Mouse (Mus musculus): ENCODE measurements at regions not wholly inside any gene's neighbourhood (a gene's known extent, or its start where the extent isn't known, plus 50 kb on each side); places are given as distances from the start of the nearest gene placed in this dataset.

GRCm38 (mm10) chr15:6934564-6934980 lies 59.8 kb upstream of the Osmr start:
- no peak for DNase-seq (ENCODE audit: low read depth, low spot score)

DNA sequence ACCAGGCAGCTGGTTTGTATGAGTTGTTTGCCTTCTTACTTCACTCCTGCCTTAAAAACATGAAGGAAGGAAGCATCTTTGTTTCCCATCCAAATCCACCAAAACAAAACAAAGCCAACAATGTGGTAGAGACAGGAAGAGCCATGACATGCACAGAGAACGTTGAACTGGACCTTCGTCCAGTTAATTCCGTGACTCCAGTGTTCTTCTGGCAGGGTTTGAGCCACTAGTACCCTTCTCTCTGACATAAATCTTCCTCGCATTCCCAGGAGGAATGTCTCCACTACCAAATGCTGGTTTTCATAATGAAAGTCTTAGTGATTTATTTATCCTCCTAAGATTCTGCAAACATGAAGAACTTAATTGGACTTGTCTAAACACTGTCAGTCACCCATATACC lies 66.7 kb upstream of the Osmr start:
- DNase-seq (ENCODE audit: low read depth, low spot score): no peak

DNA sequence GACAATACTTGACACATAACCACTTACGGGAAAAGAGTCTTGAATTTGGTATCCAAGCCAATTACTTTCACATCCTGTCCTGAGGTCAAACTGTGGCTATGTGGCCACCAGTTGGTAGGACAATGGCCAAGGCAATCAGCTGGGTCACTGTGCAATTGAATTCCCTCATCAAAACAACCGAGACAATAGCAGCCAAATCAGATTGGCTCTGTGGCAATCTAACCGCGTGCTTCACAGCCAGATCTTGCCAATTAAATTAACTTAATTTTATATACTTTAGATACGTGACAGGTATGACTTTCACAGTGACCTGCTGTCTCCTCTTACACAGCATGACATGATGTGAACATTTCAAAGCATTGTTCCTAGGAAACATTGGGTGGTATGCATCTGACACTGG lies 74.5 kb upstream of the Osmr start:
- DNase-seq (ENCODE audit: low read depth, low spot score): no peak

GRCm38 (mm10) chr15:6949686-6950085 lies 74.9 kb upstream of the Osmr start:
- DNase-seq (ENCODE audit: low read depth, low spot score): no peak

GRCm38 (mm10) chr15:6950503-6950902 lies 75.7 kb upstream of the Osmr start:
- DNase-seq (ENCODE audit: low read depth, low spot score): no peak

DNA sequence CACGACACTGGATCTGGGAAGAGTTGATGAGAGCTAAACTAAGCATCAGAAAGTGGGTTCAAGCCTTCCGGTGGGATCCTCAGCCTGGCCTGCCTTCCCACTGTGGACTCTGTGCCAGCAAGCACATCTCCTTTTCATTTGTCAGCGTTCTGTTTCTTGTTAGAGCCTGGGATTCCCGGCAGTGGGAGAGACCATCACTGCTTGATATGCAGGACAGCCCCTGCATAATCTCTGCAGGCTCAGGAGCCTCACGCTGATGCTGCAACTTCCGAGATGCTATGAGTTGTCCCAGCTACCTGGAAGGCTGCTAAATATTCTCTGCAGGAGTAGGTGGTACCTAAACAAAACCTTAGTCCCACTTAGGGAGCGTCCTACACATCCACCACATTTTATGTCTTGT lies 78.8 kb upstream of the Osmr start:
- DNase-seq (ENCODE audit: low read depth, low spot score): peak; percentile 32

DNA sequence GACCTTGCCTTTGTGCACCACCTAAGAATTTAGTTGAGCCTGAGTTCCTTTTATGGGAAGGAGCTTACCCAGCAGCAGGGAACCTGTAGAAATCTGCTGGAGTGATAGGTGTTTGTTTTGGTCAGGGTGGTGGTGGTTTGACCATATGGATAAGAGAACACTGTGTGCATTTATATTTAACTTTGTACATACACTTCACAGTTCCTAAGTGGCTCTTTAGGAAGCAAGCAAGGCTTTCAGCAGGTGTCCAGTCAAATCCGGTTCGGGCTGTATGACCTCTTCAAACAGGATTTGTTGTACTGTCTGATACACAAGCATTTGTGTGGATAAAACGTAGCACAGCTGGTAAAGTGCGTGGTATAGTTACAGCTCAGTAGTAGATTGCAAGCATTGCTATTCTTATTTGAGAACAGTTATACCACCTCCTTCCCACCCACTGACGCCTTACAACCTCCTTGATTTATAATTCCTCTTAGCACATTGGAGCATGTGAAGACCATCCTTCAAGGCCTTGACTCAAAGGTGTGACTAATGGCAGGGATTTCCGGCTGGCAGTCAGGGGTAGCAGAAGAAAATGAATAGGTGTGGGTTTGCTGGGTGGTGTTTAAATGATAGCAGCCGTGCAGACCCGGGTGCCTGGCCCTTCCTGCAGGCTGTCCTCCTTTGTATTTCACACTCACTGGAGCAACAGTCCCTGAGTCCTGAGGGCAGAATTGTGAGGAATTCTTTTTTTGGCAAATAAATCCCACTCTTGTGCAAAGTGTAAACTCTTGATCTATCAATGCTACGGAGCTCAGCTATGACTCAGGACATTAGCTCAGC lies 79.4 kb upstream of the Osmr start:
- peak; percentile 55 for DNase-seq (ENCODE audit: low read depth, low spot score)

GRCm38 (mm10) chr15:6959911-6960310 lies 85.1 kb upstream of the Osmr start:
- DNase-seq (ENCODE audit: low read depth, low spot score): no peak

GRCm38 (mm10) chr15:6960753-6961746 lies 86.3 kb upstream of the Osmr start:
- DNase-seq (ENCODE audit: low read depth, low spot score): peak; percentile 8

GRCm38 (mm10) chr15:6964635-6965034 lies 89.9 kb upstream of the Osmr start:
- DNase-seq (ENCODE audit: low read depth, low spot score): no peak

GRCm38 (mm10) chr15:6965446-6965845 lies 90.7 kb upstream of the Osmr start:
- DNase-seq (ENCODE audit: low read depth, low spot score): no peak

GRCm38 (mm10) chr15:6974410-6974809 lies 99.6 kb upstream of the Osmr start:
- no peak for DNase-seq (ENCODE audit: low read depth, low spot score)

- DNase-seq (ENCODE audit: low read depth, low spot score): no peak
Measured at GRCm38 (mm10) chr15:6981430-6981829, 106.7 kb upstream of the Osmr start.

GRCm38 (mm10) chr15:6983320-6983719 lies 107.1 kb upstream of the Lifr start:
- no peak for DNase-seq (ENCODE audit: low read depth, low spot score)

- peak; percentile 45 for DNase-seq (ENCODE audit: low read depth, low spot score)
Measured at GRCm38 (mm10) chr15:6988187-6988586, 102.2 kb upstream of the Lifr start.

- DNase-seq (ENCODE audit: low read depth, low spot score): no peak
Measured at GRCm38 (mm10) chr15:6989094-6989493, 101.3 kb upstream of the Lifr start.

DNA sequence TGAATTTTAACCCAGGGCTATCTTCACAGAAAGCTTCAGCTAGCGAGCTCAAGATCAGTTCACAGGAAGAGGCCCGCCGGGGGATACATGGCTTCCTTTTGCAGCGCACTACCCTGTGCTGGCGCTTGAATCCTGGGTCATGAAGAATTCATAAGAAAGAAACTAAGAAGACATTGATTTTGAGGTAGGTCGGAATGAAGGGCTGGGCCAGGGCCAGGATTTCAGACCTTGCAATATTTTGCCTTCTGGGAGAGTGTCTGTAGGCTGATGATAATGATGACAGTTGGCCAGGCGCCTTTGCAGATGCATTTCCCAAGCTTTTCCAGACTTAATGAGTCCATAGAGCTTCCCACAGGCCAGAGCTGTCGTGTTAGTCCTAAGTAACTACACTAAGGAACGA lies 97.2 kb upstream of the Lifr start:
- DNase-seq (ENCODE audit: low read depth, low spot score): no peak

- no peak for DNase-seq (ENCODE audit: low read depth, low spot score)
Measured at GRCm38 (mm10) chr15:6995246-6995645, 95.2 kb upstream of the Lifr start.

DNA sequence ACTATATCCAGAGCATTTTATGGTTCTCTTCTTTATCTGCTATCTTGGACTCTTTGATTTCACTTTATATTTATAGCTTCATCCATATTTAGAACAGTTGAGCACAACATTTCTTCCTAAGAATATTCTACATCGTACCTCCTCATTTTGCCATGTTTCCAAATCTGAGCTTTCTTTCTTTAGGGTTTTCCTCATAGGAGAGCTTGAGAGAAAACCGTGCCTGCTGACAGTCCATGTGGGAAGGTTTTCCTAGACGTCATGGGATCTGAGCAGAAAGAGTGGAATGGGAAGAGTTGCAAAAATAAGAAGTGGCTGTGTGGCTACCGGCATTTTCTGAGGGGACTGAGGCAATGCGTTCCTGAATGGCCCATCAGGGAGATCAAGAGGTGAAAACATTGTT lies 92.5 kb upstream of the Lifr start:
- DNase-seq (ENCODE audit: low read depth, low spot score): peak; percentile 62

- no peak for DNase-seq (ENCODE audit: low read depth, low spot score)
Measured at GRCm38 (mm10) chr15:6998576-6999070, 91.8 kb upstream of the Lifr start.

- no peak for DNase-seq (ENCODE audit: low read depth, low spot score)
Measured at GRCm38 (mm10) chr15:6999667-7000066, 90.7 kb upstream of the Lifr start.

DNA sequence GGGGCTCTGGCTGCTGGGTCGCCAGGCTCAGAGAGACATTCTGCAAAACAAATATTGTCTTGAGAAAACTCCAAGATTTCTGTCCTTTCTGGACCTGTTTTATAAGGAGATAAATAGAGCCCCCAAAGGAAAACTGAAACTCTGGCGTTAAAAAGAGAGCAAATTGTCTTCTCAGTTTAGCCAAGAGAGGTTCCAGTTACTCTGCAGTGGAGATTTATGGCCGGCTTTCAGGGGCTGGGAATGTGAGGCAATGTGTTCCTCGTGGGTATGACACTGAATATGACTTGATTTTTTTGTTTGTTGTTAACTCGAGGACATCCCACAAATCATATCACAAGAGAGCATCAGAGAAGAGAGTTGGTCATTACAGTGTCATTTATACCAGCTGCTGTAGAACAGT lies 88.2 kb upstream of the Lifr start:
- no peak for DNase-seq (ENCODE audit: low read depth, low spot score)
